Mouse (Mus musculus) retina, postnatal 7 days (tissue): Measurements from ENCODE around the gene Olfr774.
"Not testable (repeated sequence)": the region's sequence is repeated elsewhere in the genome, so short reads cannot be mapped to it uniquely, and the experiment has no call there.

Source experiments
- DNase-seq: peaks from one replicate; pipeline ENCODE4 v3.0.0-alpha.2; 2012; ENCODE audit warnings: low read depth, low spot score

Olfr774 gene

DNA sequence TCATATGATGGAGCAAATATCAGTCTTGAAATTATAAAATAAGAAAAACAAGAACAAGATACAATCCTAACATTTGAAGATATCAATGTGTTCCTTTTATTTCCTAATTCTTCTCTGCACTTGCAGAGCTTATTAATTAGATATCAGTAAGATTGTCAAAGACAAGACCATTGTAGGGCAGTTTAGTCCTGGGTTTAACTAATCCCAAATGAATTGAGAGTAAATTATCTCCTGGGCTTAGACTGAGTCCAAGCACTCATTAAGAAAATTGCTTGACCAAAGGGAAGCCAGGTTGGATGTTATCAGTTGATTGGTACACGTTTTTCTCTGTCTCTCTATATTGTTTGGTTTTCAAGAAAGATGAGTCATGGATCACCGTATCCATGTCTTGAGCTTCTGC, at the start of gene Olfr774:
TSS of gene Olfr774 (plus strand) at position 301 of the 400 bp plus-strand sequence.
- no peak for DNase-seq

DNA sequence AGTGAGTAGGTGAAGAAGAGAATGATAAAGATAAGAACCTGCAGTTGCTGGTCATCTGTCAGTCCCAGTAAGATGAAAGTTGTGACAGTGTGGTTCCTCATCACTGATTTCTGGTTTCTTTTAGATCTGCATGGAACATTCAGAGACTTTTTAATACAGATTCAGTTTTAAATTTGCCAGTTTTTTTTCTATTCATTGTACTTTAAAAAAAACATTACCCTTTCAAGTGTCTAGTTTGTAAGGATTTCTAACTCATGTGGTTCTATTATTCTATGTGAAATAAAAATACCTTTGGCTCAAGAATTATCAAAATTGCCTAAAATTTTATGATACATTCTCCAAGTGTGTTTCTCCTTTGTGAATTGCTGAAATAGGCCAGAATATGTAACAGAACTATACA, 48.7 kb upstream of the Olfr774 start, which contains the start of gene Olfr773:
TSS of gene Olfr773 (minus strand) at position 101 of the 400 bp plus-strand sequence.
- DNase-seq = not testable (repeated sequence)

DNA sequence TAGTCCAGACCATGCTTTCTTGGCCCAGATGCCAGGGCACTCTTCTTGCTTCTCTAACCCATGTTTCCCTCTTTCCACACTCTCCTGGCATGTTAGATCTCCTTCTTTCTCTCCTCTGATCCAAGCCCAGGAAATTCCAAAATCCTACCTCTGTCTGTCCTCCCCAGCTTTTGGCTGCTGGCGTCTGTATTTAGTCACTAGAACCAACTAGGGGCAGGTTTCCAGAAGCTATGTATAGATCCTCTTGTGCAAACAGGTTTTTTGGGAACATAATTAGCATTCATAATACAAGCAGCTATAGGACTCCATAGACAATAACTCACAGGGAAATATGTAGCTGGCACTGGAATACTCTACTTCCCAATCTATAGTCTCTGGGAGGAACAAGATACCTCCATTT, 5.3 kb upstream of the Olfr774 start:
- DNase-seq = no peak

DNA sequence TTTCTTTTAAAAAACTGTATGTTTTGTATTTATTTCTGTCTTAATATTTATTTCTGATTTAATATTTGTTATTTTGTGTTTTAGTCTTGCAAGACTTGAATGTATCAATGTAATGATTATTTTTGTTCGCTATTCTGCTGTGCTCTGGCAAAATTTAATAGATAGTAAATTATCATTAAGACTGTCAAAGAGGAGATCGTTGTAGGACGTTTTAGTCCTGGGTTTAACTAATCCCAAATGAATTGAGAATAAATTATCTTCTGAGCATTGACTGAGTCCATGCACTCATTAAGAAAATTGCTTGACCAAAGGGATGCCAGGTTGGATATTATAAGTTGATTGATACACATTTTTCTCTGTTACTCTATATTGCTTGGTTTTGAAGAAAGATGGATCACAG, 12.1 kb downstream of the Olfr774 start, which contains the start of gene Olfr775:
TSS of gene Olfr775 (plus strand) at position 301 of the 400 bp plus-strand sequence.
- no peak for DNase-seq

DNA sequence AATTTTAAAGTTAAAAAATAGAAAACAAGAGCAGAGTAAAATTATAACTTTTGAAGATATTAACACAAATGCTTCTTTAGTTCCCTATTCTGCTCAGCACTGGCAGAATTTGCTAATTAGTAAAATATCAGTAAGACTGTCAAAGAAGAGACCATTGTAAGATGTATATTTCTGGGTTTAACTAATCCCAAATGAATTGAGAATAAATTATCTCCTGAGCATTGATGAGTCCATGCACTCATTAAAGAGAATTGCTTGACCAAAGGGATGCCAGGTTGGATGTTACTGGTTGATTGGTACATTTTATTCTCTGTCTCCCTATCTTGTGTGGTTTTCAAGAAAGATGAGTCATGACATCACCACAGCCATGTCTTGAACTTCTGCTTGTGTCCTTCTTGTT, 22.8 kb downstream of the Olfr774 start, which contains the start of gene Olfr776:
TSS of gene Olfr776 (plus strand) at position 301 of the 400 bp plus-strand sequence.
- no peak for DNase-seq

DNA sequence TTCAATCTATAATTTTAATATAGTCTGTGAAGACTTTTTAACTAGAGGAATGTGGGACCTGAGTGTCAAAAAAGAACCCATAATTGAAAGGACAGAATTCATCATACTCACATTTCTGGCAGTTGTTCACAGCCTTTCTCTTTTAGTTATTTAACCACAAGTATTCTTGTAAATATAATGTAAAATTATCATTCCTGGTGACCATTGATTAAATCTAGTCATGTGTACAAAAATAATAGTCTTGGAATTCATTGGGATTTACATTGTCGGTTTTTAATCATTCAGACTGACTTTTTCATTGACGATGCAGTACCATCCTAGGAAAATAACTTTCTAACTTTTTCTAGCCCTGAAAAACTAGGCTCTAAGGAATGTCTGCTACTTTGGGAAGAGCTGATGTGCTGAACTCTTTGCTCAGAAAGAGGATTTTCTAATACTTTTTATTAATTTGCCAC, 35.1 kb downstream of the Olfr774 start, which contains the start of gene Olfr777:
TSS of gene Olfr777 (minus strand) at position 405 of the 455 bp plus-strand sequence.
- no peak for DNase-seq
